Mouse (Mus musculus) cortical plate, adult 2 months (tissue): ENCODE data around the gene Nmnat2. TPM values are rescaled to one million over a fixed set of nuclear protein-coding genes. Genes with fewer than 3 reads are reported as not detected.

Experiments
- H3K27ac ChIP-seq: fragments of 200-500 bp; 2 replicates; pipeline ENCODE4 v1.5.1; 2012; ENCODE audit warnings: low read length, control low read depth, inconsistent platforms; ENCODE audit not compliant: insufficient read depth
- H3K4me1 ChIP-seq: fragments of 200-500 bp; 2 replicates; pipeline ENCODE4 v1.6.1; 2011; ENCODE audit warnings: low read length; ENCODE audit not compliant: control insufficient read depth, insufficient read depth
- H3K4me3 ChIP-seq: fragments of 200-500 bp; 2 replicates; pipeline ENCODE4 v1.5.1; 2011; ENCODE audit warnings: mild to moderate bottlenecking, low read length, control low read depth; ENCODE audit not compliant: insufficient read depth
- CTCF ChIP-seq: fragments of 200-500 bp; IDR thresholded peaks from 2 replicates; pipeline ENCODE4 v1.5.1; 2011; ENCODE audit warnings: mild to moderate bottlenecking, control low read depth, low read length; ENCODE audit not compliant: insufficient read depth; ENCODE audit errors: extremely low read depth
- POLR2A ChIP-seq: fragments of 200-500 bp; IDR thresholded peaks from 2 replicates; pipeline ENCODE4 v1.6.1; 2011; ENCODE audit warnings: mild to moderate bottlenecking, low read length, control low read depth; ENCODE audit not compliant: insufficient read depth; ENCODE audit errors: extremely low read depth
- polyA plus RNA-seq: library from polyadenylated mRNA; depleted of rRNA; stranded (reverse); fragments of >200 nt; gene quantifications from 2 replicates; pipeline ENCODE4 v1.2.3, GENCODE M21; 2012

Nmnat2 gene
- polyA plus RNA-seq, 1 experiment = 84.2 TPM

GRCm38 (mm10) chr1:153048147-153048878 is 93.5 kb downstream of the Nmnat2 start:
- no peaks in the 10 kb centered on the region; the same call in none of the 2 replicates for H3K4me1 ChIP-seq
- no peak overlapping the region for H3K4me3 ChIP-seq
- TF ChIP-seq POLR2A (no peak), CTCF (0 out of 2 replicates have a peak, but pooled peaks have one; percentile 29)
- no peak overlapping the region for H3K27ac ChIP-seq

GRCm38 (mm10) chr1:153049451-153049850 is 94.7 kb downstream of the Nmnat2 start:
- Histone ChIP-seq H3K4me1 (peaks cover 2% of the 10 kb centered on the region), H3K27ac (no peak overlapping the region), H3K4me3 (no peak overlapping the region)
- TF ChIP-seq CTCF (no peak), POLR2A (no peak)

GRCm38 (mm10) chr1:153051474-153051873 is 96.7 kb downstream of the Nmnat2 start:
- no peak overlapping the region for H3K4me3 ChIP-seq
- peaks cover 4% of the 10 kb centered on the region for H3K4me1 ChIP-seq
- no peak overlapping the region for H3K27ac ChIP-seq
- TF ChIP-seq CTCF (no peak), POLR2A (no peak)

GRCm38 (mm10) chr1:153053619-153054018 is 98.8 kb downstream of the Nmnat2 start:
- Histone ChIP-seq H3K4me3 (no peak overlapping the region), H3K27ac (no peak overlapping the region), H3K4me1 (peaks cover 4% of the 10 kb centered on the region)
- no peak for TF ChIP-seq POLR2A

GRCm38 (mm10) chr1:153054112-153054821 is 99.5 kb downstream of the Nmnat2 start:
- TF ChIP-seq POLR2A = no peak
- TF ChIP-seq CTCF = no peak
- Histone ChIP-seq H3K4me3 (no peak overlapping the region), H3K27ac (peak overlapping the region; percentile 28; the same call in 1 of the 2 replicates), H3K4me1 (peaks cover 4% of the 10 kb centered on the region)

GRCm38 (mm10) chr1:153058290-153058689 is 103.5 kb downstream of the Nmnat2 start:
- peaks cover 4% of the 10 kb centered on the region for H3K4me1 ChIP-seq
- H3K4me3 ChIP-seq = no peak overlapping the region
- H3K27ac ChIP-seq = no peak overlapping the region
- TF ChIP-seq POLR2A (no peak), CTCF (no peak)

GRCm38 (mm10) chr1:153059626-153060025 is 104.8 kb downstream of the Nmnat2 start:
- Histone ChIP-seq H3K4me3 (no peak overlapping the region), H3K27ac (no peak overlapping the region), H3K4me1 (peaks cover under 1% of the 10 kb centered on the region)
- no peak for TF ChIP-seq CTCF
- no peak for TF ChIP-seq POLR2A

- Histone ChIP-seq H3K4me3 (no peak overlapping the region), H3K27ac (no peak overlapping the region), H3K4me1 (peaks cover 4% of the 10 kb centered on the region)
- TF ChIP-seq POLR2A = no peak
- TF ChIP-seq CTCF = no peak
These were observed 107.8 kb downstream of the Nmnat2 start for GRCm38 (mm10) chr1:153062547-153062946.

- TF ChIP-seq POLR2A = no peak
- TF ChIP-seq CTCF = no peak
- Histone ChIP-seq H3K27ac (peak overlapping the region; percentile 36; the same call in 1 of the 2 replicates), H3K4me3 (no peak overlapping the region), H3K4me1 (peaks cover 4% of the 10 kb centered on the region)
These were observed 110.1 kb downstream of the Nmnat2 start for GRCm38 (mm10) chr1:153064784-153065390.
